Comparison of ENCODE assay signal across 22 mouse cellular contexts in the genomic region with DNA sequence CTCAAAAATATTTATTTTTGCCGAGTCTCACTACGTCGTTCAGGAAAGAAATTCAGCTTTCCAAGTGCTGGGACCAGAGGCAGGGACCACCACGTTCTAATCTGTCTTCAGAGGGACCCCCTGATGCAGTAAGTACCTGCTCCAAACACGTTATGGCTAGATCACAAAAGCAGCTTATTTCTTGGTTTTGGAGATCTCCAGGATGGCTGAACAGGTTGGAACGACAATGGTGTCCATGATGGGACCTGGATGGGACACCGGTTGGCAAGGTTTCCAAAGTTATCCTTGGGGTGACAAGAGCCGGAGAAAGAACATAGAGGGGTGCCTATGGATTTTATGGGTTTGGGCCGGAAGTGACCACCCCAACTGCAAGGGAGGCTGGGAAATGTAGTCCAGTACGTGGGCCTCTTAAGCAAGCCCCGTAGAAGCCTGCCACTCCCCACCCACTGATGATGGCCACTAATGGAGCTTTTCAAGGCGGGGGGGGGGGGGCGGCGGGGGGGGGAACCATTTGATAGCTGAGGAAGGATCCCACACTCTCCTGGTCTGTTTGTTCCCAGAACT. TPM values are rescaled to one million over a fixed set of nuclear protein-coding genes. Genes with fewer than 3 reads are reported as not detected.
DNase-seq lines count a peak whose midpoint lies in the region; ATAC-seq and TF ChIP-seq lines count a peak whose summit lies in the region.
"Had no signal": no experiment of that assay in that cellular context is flagged by ENCODE, and none has a peak within 500 bp of the region (broad histone marks: within the 10 kb centered on the region; RNA-seq: fewer than 3 reads in every experiment).

No protein-coding gene starts in this region.

- TF ChIP-seq CTCF in gastrocnemius, adult 2 months (IDR thresholded peaks at IDR 0.05), result no peak
- TF ChIP-seq CTCF in layer of hippocampus, adult 2 months (conservative IDR thresholded peaks at IDR 0.05), result no peak

- ATAC-seq in embryonic facial prominence, embryonic 15.5 days (ENCODE audit: insufficient number of reproducible peaks, low FRiP score, low TSS enrichment, low read depth), result no peak
- ATAC-seq: CD4-positive, CD25-positive, alpha-beta regulatory T cell, adult 4 months had no signal

- H3K4me1 ChIP-seq in ES-E14 (ENCODE audit: control insufficient read depth in 2 of 2, insufficient read depth in 2 of 2, low read length in 2 of 2, poor library complexity in 1 of 2), result peaks cover 3 to 24% of the 10 kb centered on the region in 2 experiments; a peak in 3 of 4 replicates
- H3K4me1 ChIP-seq in embryonic facial prominence, embryonic 15.5 days, result peaks cover 13% of the 10 kb centered on the region
- H3K4me1 ChIP-seq: lung, embryonic 15.5 days; neural tube, embryonic 12.5 days had no signal

- peak overlapping the region; percentile 28 for H3K4me3 ChIP-seq in gastrocnemius, adult 2 months
- no peak overlapping the region for H3K4me3 ChIP-seq in layer of hippocampus, adult 2 months
- 0 out of 4 replicates have a peak overlapping the region, but pooled peaks of 1 of the 2 experiments have one; percentile 28 for H3K4me3 ChIP-seq in ES-E14 (ENCODE audit: insufficient read depth in 1 of 2, low read depth in 1 of 2, low read length in 2 of 2, poor library complexity in 1 of 2, severe bottlenecking in 1 of 2)
- no peak overlapping the region for H3K4me3 ChIP-seq in embryonic facial prominence, embryonic 15.5 days (replicated peaks)
- H3K4me3 ChIP-seq: erythroblast, embryonic 14.5 days; heart, embryonic 13.5 days; lung, embryonic 15.5 days; midbrain, embryonic 10.5 days; myocyte; neural tube, embryonic 12.5 days had no signal

- H3K27ac ChIP-seq in gastrocnemius, adult 2 months, result peak overlapping the region; percentile 77
- H3K27ac ChIP-seq in layer of hippocampus, adult 2 months, result 0 out of 2 replicates have a peak overlapping the region, but pooled peaks have one; percentile 55
- no peak overlapping the region for H3K27ac ChIP-seq in ES-E14 (ENCODE audit: insufficient read depth, low read depth, low read length, poor library complexity, severe bottlenecking)
- peak overlapping the region; percentile 39; the same call in 1 of the 2 replicates for H3K27ac ChIP-seq in embryonic facial prominence, embryonic 15.5 days (replicated peaks)
- H3K27ac ChIP-seq: heart, embryonic 13.5 days; hindbrain, embryonic 14.5 days; lung, embryonic 15.5 days; midbrain, embryonic 10.5 days; neural tube, embryonic 12.5 days had no signal

- 70% methylated on average over 14 of the region's 14 CpGs for WGBS in embryonic facial prominence, embryonic 15.5 days

- H3K9me3 ChIP-seq in ES-E14 (ENCODE audit: control insufficient read depth, insufficient read depth, low read depth, low read length), result no peaks in the 10 kb centered on the region
- no peaks in the 10 kb centered on the region for H3K9me3 ChIP-seq in embryonic facial prominence, embryonic 15.5 days (replicated peaks)
- H3K9me3 ChIP-seq: heart, embryonic 13.5 days; lung, embryonic 15.5 days; midbrain, embryonic 10.5 days; neural tube, embryonic 12.5 days had no signal

- no peak overlapping the region for H3K4me2 ChIP-seq in embryonic facial prominence, embryonic 15.5 days (replicated peaks)
- H3K4me2 ChIP-seq: heart, embryonic 13.5 days; hindbrain, embryonic 14.5 days; liver, embryonic 11.5 days; lung, embryonic 15.5 days; neural tube, embryonic 12.5 days had no signal

- H3K27me3 ChIP-seq in embryonic facial prominence, embryonic 15.5 days, result no peaks in the 10 kb centered on the region
- H3K27me3 ChIP-seq: heart, embryonic 13.5 days; lung, embryonic 15.5 days; neural tube, embryonic 12.5 days had no signal

- DNase-seq in gastrocnemius, adult 2 months, result peak; percentile 18
- DNase-seq in gastrocnemius, postnatal 4 days (ENCODE audit: low spot score in 2 of 2), result no peak
- no peak for DNase-seq in layer of hippocampus, adult 2 months (ENCODE audit: low spot score in 2 of 2)
- no peak for DNase-seq in layer of hippocampus, postnatal 25 days (ENCODE audit: extremely low spot score in 1 of 2, low spot score in 1 of 2)
- DNase-seq in ES-E14 (ENCODE audit: low read depth, low spot score) (no peak), liver (no peak)
- DNase-seq in thymus, postnatal 14 days, result no peak
- DNase-seq: adrenal gland, postnatal 10 days; cerebellum, adult 11-12 months; forebrain, postnatal 0 days; kidney, adult 18-20 months; right cerebral cortex, adult 18-20 months had no signal

- intact Hi-C loops in gastrocnemius, adult 2 months (cut with DNase I), result no loop called here

- H3K9ac ChIP-seq in ES-E14 (ENCODE audit: insufficient read depth, low read depth, low read length, poor library complexity, severe bottlenecking), result no peak overlapping the region
- no peak overlapping the region for H3K9ac ChIP-seq in embryonic facial prominence, embryonic 15.5 days
- H3K9ac ChIP-seq: forebrain, postnatal 0 days; heart, embryonic 13.5 days; hindbrain, embryonic 14.5 days; lung, embryonic 15.5 days; neural tube, embryonic 12.5 days had no signal

- H3K36me3 ChIP-seq in ES-E14 (ENCODE audit: control insufficient read depth, insufficient read depth, low read length, poor library complexity, severe bottlenecking), result peaks cover under 1% of the 10 kb centered on the region; the same call in 1 of the 2 replicates
- H3K36me3 ChIP-seq in embryonic facial prominence, embryonic 15.5 days, result no peaks in the 10 kb centered on the region
- H3K36me3 ChIP-seq: heart, embryonic 13.5 days; lung, embryonic 15.5 days; midbrain, embryonic 10.5 days; neural tube, embryonic 12.5 days had no signal

- in situ Hi-C loops in ES-E14 (cut with MboI; ENCODE audit: low sequenced_read_pairs in 2 of 2, unreplicated experiment in 2 of 2), result no loop called here

TF ChIP-seq in ES-E14, 5 proteins besides CTCF, POLR2A, EP300 and RAD21:
- TF ChIP-seq HCFC1 (IDR thresholded peaks at IDR 0.05; ENCODE audit: borderline replicate concordance, insufficient read depth, low read length) (peak; percentile 87), CHD2 (IDR thresholded peaks at IDR 0.05; ENCODE audit: low read depth, low read length) (no peak), ZNF384 (IDR thresholded peaks at IDR 0.05; ENCODE audit: low read depth, low read length) (no peak)

RNA-seq across cellular contexts. Expression of a gene that starts 10.2 kb away (rescaled TPM):
- total RNA-seq in gastrocnemius, adult 2 months (2021), result 1 to 10 TPM; 1.0 to 2.4 TPM
- total RNA-seq in gastrocnemius, postnatal 4 days (2021), result 1 to 10 TPM; 4.4 to 5.0 TPM
- total RNA-seq in layer of hippocampus, adult 2 months (2021), result 1 to 10 TPM; 2.1 TPM
- 1 to 10 TPM; 1.4 to 1.6 TPM for total RNA-seq in layer of hippocampus, postnatal 25 days (2021)
- total RNA-seq in ES-E14 (2012; rRNA removed), result 10.4 and 20.1 TPM in 2 replicates
- polyA plus RNA-seq in embryonic facial prominence, embryonic 15.5 days (2015; fragmentation: Nextera tagmentation; extraction: Ambion mirVana), result 9.0 and 10.1 TPM in 2 replicates

RNA-seq across cellular contexts. Expression of a gene that starts 44.5 kb away (rescaled TPM):
- 1 to 10 TPM; 2.9 to 4.6 TPM for total RNA-seq in gastrocnemius, adult 2 months (2021)
- 10 to 100 TPM; 10.8 to 13.1 TPM for total RNA-seq in gastrocnemius, postnatal 4 days (2021)
- 1 to 10 TPM; 2.3 TPM for total RNA-seq in layer of hippocampus, adult 2 months (2021)
- total RNA-seq in layer of hippocampus, postnatal 25 days (2021), result 1 to 10 TPM; 3.3 to 3.8 TPM
- total RNA-seq in ES-E14 (2012; rRNA removed), result 0.36 and 0.58 TPM in 2 replicates
- 2.8 and 3.2 TPM in 2 replicates for polyA plus RNA-seq in embryonic facial prominence, embryonic 15.5 days (2015; fragmentation: Nextera tagmentation; extraction: Ambion mirVana)
- polyA plus RNA-seq: erythroblast, embryonic 14.5 days had no signal
